Comparison of ENCODE assay signal across 10 mouse cellular contexts in genomic region chr17:12996345-12996744, GRCm38 (mm10). TPM values are rescaled to one million over a fixed set of nuclear protein-coding genes. Genes with fewer than 3 reads are reported as not detected.
DNase-seq lines count a peak whose midpoint lies in the region; ATAC-seq and TF ChIP-seq lines count a peak whose summit lies in the region.
"Had no signal": no experiment of that assay in that cellular context is flagged by ENCODE, and none has a peak within 500 bp of the region (broad histone marks: within the 10 kb centered on the region; RNA-seq: fewer than 3 reads in every experiment).

No protein-coding gene starts in this region.

- no peak overlapping the region for H3K27ac ChIP-seq in kidney, embryonic 14.5 days (ENCODE audit: low read depth, low read length)
- H3K27ac ChIP-seq in embryonic facial prominence, embryonic 14.5 days (replicated peaks; ENCODE audit: low read depth, low read length) = no peak overlapping the region
- H3K27ac ChIP-seq in left cerebral cortex, adult 2 months = no peak overlapping the region
- H3K27ac ChIP-seq: liver, embryonic 15.5 days had no signal

- TF ChIP-seq CTCF in E14TG2a.4 (conservative IDR thresholded peaks at IDR 0.05; ENCODE audit: low read length) = peak; percentile 41
- peak; percentile 71 for TF ChIP-seq CTCF in left cerebral cortex, adult 2 months (IDR thresholded peaks at IDR 0.05)

- H3K4me1 ChIP-seq in kidney, embryonic 14.5 days (ENCODE audit: control insufficient read depth, insufficient read depth, low read length) = peaks cover 5% of the 10 kb centered on the region; the same call in 1 of the 2 replicates
- H3K4me1 ChIP-seq in E14TG2a.4 (replicated peaks; ENCODE audit: low read depth, low read length) = peaks cover 81% of the 10 kb centered on the region
- peaks cover 4% of the 10 kb centered on the region for H3K4me1 ChIP-seq in embryonic facial prominence, embryonic 14.5 days (ENCODE audit: control insufficient read depth, insufficient read depth, low read length)

- no peaks in the 10 kb centered on the region for H3K27me3 ChIP-seq in kidney, embryonic 14.5 days (ENCODE audit: control insufficient read depth, insufficient read depth, low read length)
- H3K27me3 ChIP-seq in E14TG2a.4 (ENCODE audit: insufficient read depth, low read length) = no peaks in the 10 kb centered on the region
- no peaks in the 10 kb centered on the region for H3K27me3 ChIP-seq in embryonic facial prominence, embryonic 14.5 days (replicated peaks; ENCODE audit: control insufficient read depth, insufficient read depth, low read length)
- H3K27me3 ChIP-seq: liver, embryonic 15.5 days had no signal

- H3K36me3 ChIP-seq in kidney, embryonic 14.5 days (ENCODE audit: control insufficient read depth, insufficient read depth, low read length) = no peaks in the 10 kb centered on the region
- H3K36me3 ChIP-seq in E14TG2a.4 (ENCODE audit: insufficient read depth, low read length) = no peaks in the 10 kb centered on the region
- no peaks in the 10 kb centered on the region for H3K36me3 ChIP-seq in embryonic facial prominence, embryonic 14.5 days (ENCODE audit: control insufficient read depth, insufficient read depth, low read length)
- H3K36me3 ChIP-seq: liver, embryonic 15.5 days had no signal

- 26% methylated on average over 3 of the region's 3 CpGs for WGBS in kidney, embryonic 14.5 days
- WGBS in embryonic facial prominence, embryonic 14.5 days = 18% methylated on average over 3 of the region's 3 CpGs

- no peak overlapping the region for H3K4me3 ChIP-seq in kidney, embryonic 14.5 days (ENCODE audit: low read length)
- H3K4me3 ChIP-seq in E14TG2a.4 (replicated peaks; ENCODE audit: low read length) = no peak overlapping the region
- H3K4me3 ChIP-seq in embryonic facial prominence, embryonic 14.5 days (ENCODE audit: low read depth, low read length) = no peak overlapping the region
- no peak overlapping the region for H3K4me3 ChIP-seq in left cerebral cortex, adult 2 months
- H3K4me3 ChIP-seq: liver, embryonic 15.5 days had no signal

- no peaks in the 10 kb centered on the region for H3K9me3 ChIP-seq in kidney, embryonic 14.5 days (ENCODE audit: control insufficient read depth, low read length)
- H3K9me3 ChIP-seq in E14TG2a.4 (ENCODE audit: low read length) = no peaks in the 10 kb centered on the region
- H3K9me3 ChIP-seq in embryonic facial prominence, embryonic 14.5 days (ENCODE audit: control insufficient read depth, low read length) = no peaks in the 10 kb centered on the region
- H3K9me3 ChIP-seq: liver, embryonic 15.5 days had no signal

- H3K9ac ChIP-seq in kidney, embryonic 14.5 days (ENCODE audit: low read depth, low read length) = no peak overlapping the region
- H3K9ac ChIP-seq in embryonic facial prominence, embryonic 14.5 days (ENCODE audit: low read depth, low read length) = no peak overlapping the region
- H3K9ac ChIP-seq: liver, embryonic 15.5 days had no signal

- DNase-seq in kidney, adult 11 months = peak; percentile 63
- peak; percentile 43 for DNase-seq in adrenal gland, adult 2 months
- DNase-seq in embryonic facial prominence, embryonic 14.5 days (ENCODE audit: low spot score) = peak; percentile 64
- DNase-seq in left cerebral cortex, adult 2 months (ENCODE audit: extremely low spot score in 1 of 2, low spot score in 2 of 2) = peak; percentile 56 to 61
- DNase-seq in right cerebral cortex, adult 2 months (ENCODE audit: low spot score in 2 of 2) = peak; percentile 70 to 84
- no peak for DNase-seq in urinary bladder, postnatal 4 days (ENCODE audit: low spot score in 2 of 2)

- H3K4me2 ChIP-seq in kidney, embryonic 14.5 days (replicated peaks; ENCODE audit: low read depth, low read length) = no peak overlapping the region
- H3K4me2 ChIP-seq in embryonic facial prominence, embryonic 14.5 days (ENCODE audit: low read depth, low read length) = no peak overlapping the region
- H3K4me2 ChIP-seq: liver, embryonic 15.5 days had no signal

- ATAC-seq in kidney, embryonic 14.5 days (ENCODE audit: low FRiP score, low TSS enrichment) = no peak
- ATAC-seq in embryonic facial prominence, embryonic 14.5 days (ENCODE audit: low read depth) = no peak

- intact Hi-C loops in left cerebral cortex, adult 2 months (cut with DNase I) = loop anchor here (2.0 to 10.0 kb wide), 3 partner anchors 116 to 579 kb away; no protein-coding TSS in a partner anchor

RNA-seq across cellular contexts. Expression of gene Wtap, which starts 2.4 kb away (rescaled TPM):
- 146 and 173 TPM in 2 replicates for polyA plus RNA-seq in kidney, embryonic 14.5 days (2014; fragmentation: Nextera tagmentation; extraction: Ambion mirVana)
- total RNA-seq in adrenal gland, adult 2 months (2021) = 10 to 100 TPM; 54.5 to 60.2 TPM
- 12.2 and 12.8 TPM in 2 replicates for polyA plus RNA-seq in adrenal gland, adult 2 months (2012; rRNA removed)
- 118 and 121 TPM in 2 replicates for polyA plus RNA-seq in embryonic facial prominence, embryonic 14.5 days (2014; fragmentation: Nextera tagmentation; extraction: Ambion mirVana)
- 10 to 100 TPM; 52.7 to 54.2 TPM for total RNA-seq in left cerebral cortex, adult 2 months (2021)

RNA-seq across cellular contexts. Expression of gene Sod2, which starts 10.3 kb away (rescaled TPM):
- polyA plus RNA-seq in kidney, embryonic 14.5 days (2014; fragmentation: Nextera tagmentation; extraction: Ambion mirVana) = 139 and 144 TPM in 2 replicates
- total RNA-seq in adrenal gland, adult 2 months (2021) = 100 to 1,000 TPM; 464 to 485 TPM
- polyA plus RNA-seq in adrenal gland, adult 2 months (2012; rRNA removed) = 1,090 and 1,205 TPM in 2 replicates
- 117 and 136 TPM in 2 replicates for polyA plus RNA-seq in embryonic facial prominence, embryonic 14.5 days (2014; fragmentation: Nextera tagmentation; extraction: Ambion mirVana)
- 100 to 1,000 TPM; 267 to 273 TPM for total RNA-seq in left cerebral cortex, adult 2 months (2021)

RNA-seq across cellular contexts. Expression of gene Acat2, which starts 35.8 kb away (rescaled TPM):
- polyA plus RNA-seq in kidney, embryonic 14.5 days (2014; fragmentation: Nextera tagmentation; extraction: Ambion mirVana) = 78.4 and 95.7 TPM in 2 replicates
- 100 to 1,000 TPM; 108 to 139 TPM for total RNA-seq in adrenal gland, adult 2 months (2021)
- 19.4 and 20.3 TPM in 2 replicates for polyA plus RNA-seq in adrenal gland, adult 2 months (2012; rRNA removed)
- 85.8 and 98.2 TPM in 2 replicates for polyA plus RNA-seq in embryonic facial prominence, embryonic 14.5 days (2014; fragmentation: Nextera tagmentation; extraction: Ambion mirVana)
- 10 to 100 TPM; 53.4 to 55.6 TPM for total RNA-seq in left cerebral cortex, adult 2 months (2021)

RNA-seq across cellular contexts. Expression of gene Gpr31b, which starts 55.8 kb away (rescaled TPM):
- polyA plus RNA-seq in kidney, embryonic 14.5 days (2014; fragmentation: Nextera tagmentation; extraction: Ambion mirVana) = not detected in 2 replicates
- 1 to 10 TPM in 1 of 2 experiments, under 1 TPM in 1; 0.26 to 1.2 TPM for total RNA-seq in adrenal gland, adult 2 months (2021)
- polyA plus RNA-seq in adrenal gland, adult 2 months (2012; rRNA removed) = 0.51 and 1.2 TPM in 2 replicates
- polyA plus RNA-seq in embryonic facial prominence, embryonic 14.5 days (2014; fragmentation: Nextera tagmentation; extraction: Ambion mirVana) = not detected in 2 replicates
- not detected for total RNA-seq in left cerebral cortex, adult 2 months (2021)
- polyA plus RNA-seq: liver, embryonic 15.5 days; stomach, embryonic 16.5 days had no signal

RNA-seq across cellular contexts. Expression of gene Acat3, which starts 55.9 kb away (rescaled TPM):
- polyA plus RNA-seq in kidney, embryonic 14.5 days (2014; fragmentation: Nextera tagmentation; extraction: Ambion mirVana) = 0.61 and 0.76 TPM in 2 replicates
- 1 to 10 TPM; 2.4 to 6.4 TPM for total RNA-seq in adrenal gland, adult 2 months (2021)
- 0.15 and 0.33 TPM in 2 replicates for polyA plus RNA-seq in adrenal gland, adult 2 months (2012; rRNA removed)
- 0.80 and 0.88 TPM in 2 replicates for polyA plus RNA-seq in embryonic facial prominence, embryonic 14.5 days (2014; fragmentation: Nextera tagmentation; extraction: Ambion mirVana)
- total RNA-seq in left cerebral cortex, adult 2 months (2021) = 1 to 10 TPM; 5.0 TPM

Comparison
In these comparisons a context has a peak if more than half of its experiments do, and no peak if none do; other contexts are left out.
1. DNase-seq: peak in kidney, adult 11 months (single experiment), adrenal gland, adult 2 months (single experiment), embryonic facial prominence, embryonic 14.5 days (single experiment), left cerebral cortex, adult 2 months (2 of 2) and right cerebral cortex, adult 2 months (2 of 2); none in urinary bladder, postnatal 4 days (0 of 2).